9 mouse cellular contexts compared by ENCODE assay signal in the genomic region with DNA sequence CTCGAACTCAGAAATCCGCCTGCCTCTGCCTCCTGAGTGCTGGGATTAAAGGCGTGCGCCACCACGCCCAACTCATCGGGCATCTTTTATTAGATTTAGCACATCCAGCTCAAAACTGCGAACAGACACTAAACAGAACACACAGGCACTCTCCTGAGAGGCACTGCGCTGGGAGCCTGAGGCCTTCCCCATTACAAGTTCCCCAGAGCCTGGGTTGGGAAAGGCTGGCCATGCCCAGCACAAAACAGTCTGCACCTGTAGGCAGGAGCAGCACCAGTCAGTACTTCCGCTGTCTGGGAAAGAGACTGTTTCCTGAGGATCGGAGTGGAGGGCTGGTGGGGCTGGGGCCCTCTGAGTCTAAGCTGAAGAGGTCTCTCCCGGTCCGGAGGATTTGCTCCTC. TPM values are rescaled to one million over a fixed set of nuclear protein-coding genes. Genes with fewer than 3 reads are reported as not detected.
DNase-seq lines count a peak whose midpoint lies in the region; ATAC-seq lines count a peak whose summit lies in the region.
"Had no signal": no experiment of that assay in that cellular context is flagged by ENCODE, and none has a peak within 500 bp of the region (broad histone marks: within the 10 kb centered on the region; RNA-seq: fewer than 3 reads in every experiment).

No protein-coding gene starts in this region.

- H3K9ac ChIP-seq in forebrain, embryonic 14.5 days (ENCODE audit: low read length): 0 out of 2 replicates have a peak overlapping the region, but pooled peaks have one; percentile 25
- H3K9ac ChIP-seq in forebrain, embryonic 16.5 days (replicated peaks; ENCODE audit: low read depth, low read length): no peak overlapping the region
- H3K9ac ChIP-seq in lung, embryonic 15.5 days: no peak overlapping the region
- H3K9ac ChIP-seq in heart, embryonic 16.5 days (ENCODE audit: low read length): no peak overlapping the region
- H3K9ac ChIP-seq in neural tube, embryonic 12.5 days: no peak overlapping the region

- no peaks in the 10 kb centered on the region for H3K27me3 ChIP-seq in forebrain, embryonic 14.5 days (replicated peaks; ENCODE audit: control insufficient read depth, insufficient read depth, low read length)
- H3K27me3 ChIP-seq in forebrain, embryonic 16.5 days (replicated peaks; ENCODE audit: control insufficient read depth, insufficient read depth, low read length): no peaks in the 10 kb centered on the region
- H3K27me3 ChIP-seq in lung, embryonic 15.5 days: no peaks in the 10 kb centered on the region
- H3K27me3 ChIP-seq in heart, embryonic 16.5 days (ENCODE audit: control insufficient read depth, insufficient read depth, low read length): no peaks in the 10 kb centered on the region
- no peaks in the 10 kb centered on the region for H3K27me3 ChIP-seq in neural tube, embryonic 12.5 days (replicated peaks)

- no peak overlapping the region for H3K4me3 ChIP-seq in forebrain, embryonic 14.5 days (ENCODE audit: low read depth, low read length)
- H3K4me3 ChIP-seq in forebrain, embryonic 16.5 days (replicated peaks; ENCODE audit: low read length): no peak overlapping the region
- H3K4me3 ChIP-seq in lung, embryonic 15.5 days: peak overlapping the region; percentile 64
- H3K4me3 ChIP-seq in heart, embryonic 16.5 days (ENCODE audit: low read length): no peak overlapping the region
- no peak overlapping the region for H3K4me3 ChIP-seq in neural tube, embryonic 12.5 days

- DNase-seq in forebrain, embryonic 14.5 days (ENCODE audit: low spot score): no peak
- no peak for DNase-seq in lung, postnatal 10 days
- DNase-seq in spleen, postnatal 14 days (ENCODE audit: low spot score in 2 of 2): no peak
- DNase-seq in gastrocnemius, postnatal 10 days: no peak

- H3K4me2 ChIP-seq in forebrain, embryonic 14.5 days (ENCODE audit: low read length): no peak overlapping the region
- H3K4me2 ChIP-seq in forebrain, embryonic 16.5 days (ENCODE audit: low read length): no peak overlapping the region
- H3K4me2 ChIP-seq in lung, embryonic 15.5 days: peak overlapping the region; percentile 88
- peak overlapping the region; percentile 83 for H3K4me2 ChIP-seq in heart, embryonic 16.5 days (ENCODE audit: low read depth, low read length)
- peak overlapping the region; percentile 94; the same call in 1 of the 2 replicates for H3K4me2 ChIP-seq in neural tube, embryonic 12.5 days (replicated peaks)

- H3K9me3 ChIP-seq in forebrain, embryonic 14.5 days (replicated peaks; ENCODE audit: control insufficient read depth, low read length): no peaks in the 10 kb centered on the region
- no peaks in the 10 kb centered on the region for H3K9me3 ChIP-seq in forebrain, embryonic 16.5 days (ENCODE audit: control insufficient read depth, low read length)
- H3K9me3 ChIP-seq in lung, embryonic 15.5 days: no peaks in the 10 kb centered on the region
- no peaks in the 10 kb centered on the region for H3K9me3 ChIP-seq in heart, embryonic 16.5 days (replicated peaks; ENCODE audit: control insufficient read depth, low read length)
- H3K9me3 ChIP-seq in neural tube, embryonic 12.5 days: no peaks in the 10 kb centered on the region

- H3K4me1 ChIP-seq in forebrain, embryonic 14.5 days (ENCODE audit: control insufficient read depth, insufficient read depth, low read length): peaks cover 24% of the 10 kb centered on the region
- H3K4me1 ChIP-seq in forebrain, embryonic 16.5 days (replicated peaks; ENCODE audit: control insufficient read depth, insufficient read depth, low read length): peaks cover 46% of the 10 kb centered on the region
- peaks cover 60% of the 10 kb centered on the region for H3K4me1 ChIP-seq in lung, embryonic 15.5 days
- peaks cover 33% of the 10 kb centered on the region for H3K4me1 ChIP-seq in heart, embryonic 16.5 days (ENCODE audit: control insufficient read depth, insufficient read depth, low read length)
- H3K4me1 ChIP-seq in neural tube, embryonic 12.5 days: peaks cover 45% of the 10 kb centered on the region

- 90% methylated on average over 12 of the region's 12 CpGs for whole genome bisulfite sequencing in forebrain, embryonic 14.5 days
- WGBS in forebrain, embryonic 16.5 days: 96% methylated on average over 12 of the region's 12 CpGs
- WGBS in lung, embryonic 15.5 days: 88% methylated on average over 12 of the region's 12 CpGs
- 90% methylated on average over 12 of the region's 12 CpGs for WGBS in heart, embryonic 16.5 days
- WGBS in neural tube, embryonic 12.5 days: 98% methylated on average over 12 of the region's 12 CpGs

- no peak for ATAC-seq in forebrain, embryonic 14.5 days
- ATAC-seq in forebrain, embryonic 16.5 days: no peak
- ATAC-seq in lung, embryonic 15.5 days (ENCODE audit: borderline replicate concordance, extremely low read depth, low FRiP score, low TSS enrichment): no peak
- no peak for ATAC-seq in heart, embryonic 16.5 days (replicated peaks; ENCODE audit: extremely low read depth, insufficient read depth, low FRiP score)
- no peak for ATAC-seq in neural tube, embryonic 12.5 days (ENCODE audit: low FRiP score, low read depth)

- peaks cover 38% of the 10 kb centered on the region for H3K36me3 ChIP-seq in forebrain, embryonic 14.5 days (ENCODE audit: control insufficient read depth, insufficient read depth, low read length)
- H3K36me3 ChIP-seq in forebrain, embryonic 16.5 days (ENCODE audit: control insufficient read depth, insufficient read depth): peaks cover 11% of the 10 kb centered on the region; the same call in 1 of the 2 replicates
- peaks cover 18% of the 10 kb centered on the region for H3K36me3 ChIP-seq in lung, embryonic 15.5 days
- peaks cover 11% of the 10 kb centered on the region; the same call in 1 of the 2 replicates for H3K36me3 ChIP-seq in heart, embryonic 16.5 days (ENCODE audit: control insufficient read depth, insufficient read depth)
- peaks cover 27% of the 10 kb centered on the region for H3K36me3 ChIP-seq in neural tube, embryonic 12.5 days

- H3K27ac ChIP-seq in forebrain, embryonic 14.5 days (ENCODE audit: low read depth, low read length): no peak overlapping the region
- no peak overlapping the region for H3K27ac ChIP-seq in forebrain, embryonic 16.5 days (ENCODE audit: low read length)
- H3K27ac ChIP-seq in lung, embryonic 15.5 days: peak overlapping the region; percentile 37; the same call in 1 of the 2 replicates
- H3K27ac ChIP-seq in heart, embryonic 16.5 days (ENCODE audit: low read length): no peak overlapping the region; the same call in 1 of the 2 replicates
- no peak overlapping the region for H3K27ac ChIP-seq in neural tube, embryonic 12.5 days

RNA-seq across cellular contexts. Expression of gene Mvp, which starts 0.6 kb away (rescaled TPM):
- polyA plus RNA-seq in forebrain, embryonic 14.5 days (2014; fragmentation: Nextera tagmentation; extraction: Ambion mirVana): 1.8 and 2.7 TPM in 2 replicates
- 3.0 and 3.7 TPM in 2 replicates for polyA plus RNA-seq in forebrain, embryonic 16.5 days (2015; fragmentation: Nextera tagmentation; extraction: Ambion mirVana)
- 13.0 and 13.9 TPM in 2 replicates for polyA plus RNA-seq in lung, embryonic 15.5 days (2015; fragmentation: Nextera tagmentation; extraction: Ambion mirVana)
- 15.9 and 20.6 TPM in 2 replicates for polyA plus RNA-seq in heart, embryonic 16.5 days (2015; fragmentation: Nextera tagmentation; extraction: Ambion mirVana)
- 5.9 and 6.6 TPM in 2 replicates for polyA plus RNA-seq in neural tube, embryonic 12.5 days (2016; fragmentation: Nextera tagmentation; extraction: Ambion mirVana)
- total RNA-seq in gastrocnemius, postnatal 10 days (2021): 10 to 100 TPM; 23.3 to 28.3 TPM

RNA-seq across cellular contexts. Expression of gene Pagr1b, which starts 1.3 kb away (rescaled TPM):
- polyA plus RNA-seq in forebrain, embryonic 14.5 days (2014; fragmentation: Nextera tagmentation; extraction: Ambion mirVana): 0.34 and 0.74 TPM in 2 replicates
- not detected in 2 replicates for polyA plus RNA-seq in forebrain, embryonic 16.5 days (2015; fragmentation: Nextera tagmentation; extraction: Ambion mirVana)
- not detected in 2 replicates for polyA plus RNA-seq in lung, embryonic 15.5 days (2015; fragmentation: Nextera tagmentation; extraction: Ambion mirVana)
- polyA plus RNA-seq in heart, embryonic 16.5 days (2015; fragmentation: Nextera tagmentation; extraction: Ambion mirVana): 0.75 TPM in 1 of 2 replicates, not detected in the other
- polyA plus RNA-seq in neural tube, embryonic 12.5 days (2016; fragmentation: Nextera tagmentation; extraction: Ambion mirVana): not detected in 2 replicates
- 1 to 10 TPM in 1 of 2 experiments, not detected in 1; 1.5 TPM for total RNA-seq in gastrocnemius, postnatal 10 days (2021)
- polyA plus RNA-seq: heart, postnatal 0 days had no signal

RNA-seq across cellular contexts. Expression of gene Pagr1a, which starts 2.2 kb away (rescaled TPM):
- polyA plus RNA-seq in forebrain, embryonic 14.5 days (2014; fragmentation: Nextera tagmentation; extraction: Ambion mirVana): 22.3 and 25.1 TPM in 2 replicates
- 22.9 and 39.8 TPM in 2 replicates for polyA plus RNA-seq in forebrain, embryonic 16.5 days (2015; fragmentation: Nextera tagmentation; extraction: Ambion mirVana)
- polyA plus RNA-seq in lung, embryonic 15.5 days (2015; fragmentation: Nextera tagmentation; extraction: Ambion mirVana): 63.5 and 86.1 TPM in 2 replicates
- 61.0 and 78.5 TPM in 2 replicates for polyA plus RNA-seq in heart, embryonic 16.5 days (2015; fragmentation: Nextera tagmentation; extraction: Ambion mirVana)
- 63.1 and 80.4 TPM in 2 replicates for polyA plus RNA-seq in neural tube, embryonic 12.5 days (2016; fragmentation: Nextera tagmentation; extraction: Ambion mirVana)
- 1 to 10 TPM; 2.5 to 8.2 TPM for total RNA-seq in gastrocnemius, postnatal 10 days (2021)

RNA-seq across cellular contexts. Expression of gene Gm42742, which starts 5.9 kb away (rescaled TPM):
- 65.0 and 68.5 TPM in 2 replicates for polyA plus RNA-seq in forebrain, embryonic 14.5 days (2014; fragmentation: Nextera tagmentation; extraction: Ambion mirVana)
- 54.8 and 74.1 TPM in 2 replicates for polyA plus RNA-seq in forebrain, embryonic 16.5 days (2015; fragmentation: Nextera tagmentation; extraction: Ambion mirVana)
- polyA plus RNA-seq in lung, embryonic 15.5 days (2015; fragmentation: Nextera tagmentation; extraction: Ambion mirVana): 23.7 and 46.1 TPM in 2 replicates
- 15.4 and 38.5 TPM in 2 replicates for polyA plus RNA-seq in heart, embryonic 16.5 days (2015; fragmentation: Nextera tagmentation; extraction: Ambion mirVana)
- 46.4 and 66.2 TPM in 2 replicates for polyA plus RNA-seq in neural tube, embryonic 12.5 days (2016; fragmentation: Nextera tagmentation; extraction: Ambion mirVana)
- total RNA-seq in gastrocnemius, postnatal 10 days (2021): 10 to 100 TPM; 17.5 to 23.1 TPM

RNA-seq across cellular contexts. Expression of gene Prrt2, which starts 6.0 kb away (rescaled TPM):
- 13.7 and 20.1 TPM in 2 replicates for polyA plus RNA-seq in forebrain, embryonic 14.5 days (2014; fragmentation: Nextera tagmentation; extraction: Ambion mirVana)
- 21.1 and 29.9 TPM in 2 replicates for polyA plus RNA-seq in forebrain, embryonic 16.5 days (2015; fragmentation: Nextera tagmentation; extraction: Ambion mirVana)
- 3.0 and 3.9 TPM in 2 replicates for polyA plus RNA-seq in lung, embryonic 15.5 days (2015; fragmentation: Nextera tagmentation; extraction: Ambion mirVana)
- polyA plus RNA-seq in heart, embryonic 16.5 days (2015; fragmentation: Nextera tagmentation; extraction: Ambion mirVana): 1.6 and 2.4 TPM in 2 replicates
- polyA plus RNA-seq in neural tube, embryonic 12.5 days (2016; fragmentation: Nextera tagmentation; extraction: Ambion mirVana): 5.3 and 6.2 TPM in 2 replicates
- 1 to 10 TPM; 1.9 to 4.6 TPM for total RNA-seq in gastrocnemius, postnatal 10 days (2021)

Comparison
In these comparisons a context has a peak if more than half of its experiments do, and no peak if none do; other contexts are left out.
1. H3K4me2 ChIP-seq: peak in lung, embryonic 15.5 days (single experiment), heart, embryonic 16.5 days (single experiment) and neural tube, embryonic 12.5 days (single experiment); none in forebrain, embryonic 14.5 days (single experiment) and forebrain, embryonic 16.5 days (single experiment).